8 mouse cellular contexts compared by ENCODE assay signal in the genomic region with DNA sequence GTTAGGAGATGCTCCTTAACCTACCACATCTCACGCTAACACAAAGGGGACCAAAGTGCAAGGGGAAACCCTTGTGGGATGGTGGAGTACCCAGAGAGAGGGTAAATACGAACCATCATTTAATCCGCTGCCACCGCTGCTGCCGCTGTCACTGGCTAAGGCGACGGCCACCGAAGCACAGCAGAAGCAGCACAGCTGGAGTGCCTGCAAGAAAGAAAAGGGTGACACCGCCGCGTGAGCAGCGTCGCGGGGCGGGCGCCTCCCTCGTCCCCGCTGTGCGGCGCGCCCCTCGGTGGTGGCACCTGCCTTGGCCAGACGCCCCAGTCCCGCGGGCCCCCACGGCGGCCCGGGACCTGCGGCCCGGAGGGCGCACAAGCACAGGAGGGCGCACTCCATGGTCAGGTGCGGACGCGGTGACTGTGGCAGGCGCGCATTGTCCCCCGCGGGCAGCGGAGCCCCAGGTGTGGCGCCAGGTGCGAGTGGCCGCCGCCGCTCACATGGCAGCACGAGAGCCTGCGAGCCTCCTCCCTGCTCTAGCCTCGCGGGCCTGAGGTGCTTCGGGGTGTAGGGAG. TPM values are rescaled to one million over a fixed set of nuclear protein-coding genes. Genes with fewer than 3 reads are reported as not detected.
A peak's percentile ranks its signal among the peaks of the same experiment; 100 is the strongest.
DNase-seq lines count a peak whose midpoint lies in the region; ATAC-seq and TF ChIP-seq lines count a peak whose summit lies in the region.

No protein-coding gene starts in this region.

- H3K36me3 ChIP-seq in kidney, postnatal 0 days (ENCODE audit: insufficient read depth, low read length): no peaks in the 10 kb centered on the region
- no peaks in the 10 kb centered on the region for H3K36me3 ChIP-seq in kidney, adult 2 months (ENCODE audit: control insufficient read depth, insufficient read depth, low read length)
- no peaks in the 10 kb centered on the region for H3K36me3 ChIP-seq in embryonic facial prominence, embryonic 12.5 days
- no peaks in the 10 kb centered on the region for H3K36me3 ChIP-seq in hindbrain, embryonic 12.5 days
- no peaks in the 10 kb centered on the region for H3K36me3 ChIP-seq in midbrain, postnatal 0 days (ENCODE audit: insufficient read depth, low read length)

- peak overlapping the region; percentile 89 for H3K4me2 ChIP-seq in kidney, postnatal 0 days (ENCODE audit: low read length)
- peak overlapping the region; percentile 100 for H3K4me2 ChIP-seq in embryonic facial prominence, embryonic 12.5 days (replicated peaks)
- peak overlapping the region; percentile 100 for H3K4me2 ChIP-seq in hindbrain, embryonic 12.5 days (replicated peaks)
- H3K4me2 ChIP-seq in midbrain, postnatal 0 days (ENCODE audit: low read depth, low read length, poor library complexity, severe bottlenecking): peak overlapping the region; percentile 97

- TF ChIP-seq CTCF in kidney, postnatal 0 days (IDR thresholded peaks at IDR 0.05; ENCODE audit: low read depth): no peak
- TF ChIP-seq CTCF in kidney, adult 2 months (conservative IDR thresholded peaks at IDR 0.05; ENCODE audit: insufficient read depth, insufficient read length, low read depth, low read length): no peak
- TF ChIP-seq CTCF in midbrain, postnatal 0 days (IDR thresholded peaks at IDR 0.05): no peak

- peak; percentile 36; the same call in 1 of the 2 replicates for ATAC-seq in kidney, postnatal 0 days (replicated peaks; ENCODE audit: low FRiP score, low read depth)
- ATAC-seq in embryonic facial prominence, embryonic 12.5 days (ENCODE audit: insufficient number of reproducible peaks, insufficient read depth, low FRiP score, low TSS enrichment): peak; percentile 13; the same call in 1 of the 2 replicates
- ATAC-seq in hindbrain, embryonic 12.5 days (ENCODE audit: low FRiP score): peak; percentile 70
- ATAC-seq in midbrain, postnatal 0 days (ENCODE audit: low FRiP score): peak; percentile 65

- H3K4me1 ChIP-seq in kidney, postnatal 0 days (replicated peaks; ENCODE audit: insufficient read depth, low read length): no peaks in the 10 kb centered on the region; the same call in 1 of the 2 replicates
- H3K4me1 ChIP-seq in kidney, adult 2 months (ENCODE audit: control insufficient read depth, insufficient read depth, low read length): no peaks in the 10 kb centered on the region
- H3K4me1 ChIP-seq in embryonic facial prominence, embryonic 12.5 days: peaks cover 13% of the 10 kb centered on the region
- H3K4me1 ChIP-seq in hindbrain, embryonic 12.5 days: peaks cover 9% of the 10 kb centered on the region; the same call in 1 of the 2 replicates
- no peaks in the 10 kb centered on the region for H3K4me1 ChIP-seq in midbrain, postnatal 0 days (ENCODE audit: insufficient read depth, low read length)

- DNase-seq in kidney, postnatal 0 days (ENCODE audit: low spot score): peak; percentile 29
- DNase-seq in kidney, adult 2 months: no peak
- peak; percentile 13 for DNase-seq in midbrain, postnatal 0 days (ENCODE audit: low spot score)
- no peak for DNase-seq in cerebellum, adult 11-12 months
- DNase-seq in ovary, postnatal 36 days (ENCODE audit: low spot score): no peak
- DNase-seq in left cerebral cortex, adult 11 months (ENCODE audit: low spot score): no peak

- H3K9ac ChIP-seq in kidney, postnatal 0 days (ENCODE audit: low read depth, low read length): 0 out of 2 replicates have a peak overlapping the region, but pooled peaks have one; percentile 42
- peak overlapping the region; percentile 53 for H3K9ac ChIP-seq in embryonic facial prominence, embryonic 12.5 days
- peak overlapping the region; percentile 75 for H3K9ac ChIP-seq in hindbrain, embryonic 12.5 days
- peak overlapping the region; percentile 78 for H3K9ac ChIP-seq in midbrain, postnatal 0 days (replicated peaks; ENCODE audit: low read length, poor library complexity, severe bottlenecking)

- H3K4me3 ChIP-seq in kidney, postnatal 0 days (replicated peaks; ENCODE audit: low read depth, low read length): peak overlapping the region; percentile 43
- no peak overlapping the region for H3K4me3 ChIP-seq in kidney, adult 2 months (ENCODE audit: insufficient read depth, low read depth, low read length)
- peak overlapping the region; percentile 57 for H3K4me3 ChIP-seq in embryonic facial prominence, embryonic 12.5 days
- H3K4me3 ChIP-seq in hindbrain, embryonic 12.5 days: peak overlapping the region; percentile 65
- H3K4me3 ChIP-seq in midbrain, postnatal 0 days (ENCODE audit: low read depth, low read length): peak overlapping the region; percentile 68

- under 1% methylated on average over 43 of the region's 50 CpGs for WGBS in kidney, postnatal 0 days
- WGBS in kidney, adult 2 months: 2% methylated on average over 49 of the region's 50 CpGs
- under 1% methylated on average over 50 of the region's 50 CpGs for WGBS in embryonic facial prominence, embryonic 12.5 days
- WGBS in hindbrain, embryonic 12.5 days: under 1% methylated on average over 41 of the region's 50 CpGs
- WGBS in midbrain, postnatal 0 days: under 1% methylated on average over 45 of the region's 50 CpGs

- H3K27ac ChIP-seq in kidney, postnatal 0 days: no peak overlapping the region
- no peak overlapping the region for H3K27ac ChIP-seq in kidney, adult 2 months (ENCODE audit: insufficient read depth, low read depth, low read length)
- peak overlapping the region; percentile 48; the same call in 1 of the 2 replicates for H3K27ac ChIP-seq in embryonic facial prominence, embryonic 12.5 days
- peak overlapping the region; percentile 68 for H3K27ac ChIP-seq in hindbrain, embryonic 12.5 days
- peak overlapping the region; percentile 72 for H3K27ac ChIP-seq in midbrain, postnatal 0 days (ENCODE audit: low read depth, low read length)

- no peak for TF ChIP-seq POLR2A in kidney, adult 2 months (IDR thresholded peaks at IDR 0.05; ENCODE audit: low read depth, low read length)

- H3K27me3 ChIP-seq in kidney, postnatal 0 days (ENCODE audit: insufficient read depth, low read length): peaks cover 28% of the 10 kb centered on the region
- H3K27me3 ChIP-seq in kidney, adult 2 months (replicated peaks; ENCODE audit: control insufficient read depth, insufficient read depth, low read length): 0 out of 2 replicates have a peak, but pooled peaks cover 2% of the 10 kb centered on the region
- H3K27me3 ChIP-seq in embryonic facial prominence, embryonic 12.5 days: peaks cover 38% of the 10 kb centered on the region
- peaks cover 42% of the 10 kb centered on the region for H3K27me3 ChIP-seq in hindbrain, embryonic 12.5 days
- no peaks in the 10 kb centered on the region for H3K27me3 ChIP-seq in midbrain, postnatal 0 days (ENCODE audit: insufficient read depth, low read length)

- no peaks in the 10 kb centered on the region for H3K9me3 ChIP-seq in kidney, postnatal 0 days (replicated peaks; ENCODE audit: low read length)
- H3K9me3 ChIP-seq in embryonic facial prominence, embryonic 12.5 days: no peaks in the 10 kb centered on the region
- H3K9me3 ChIP-seq in hindbrain, embryonic 12.5 days (replicated peaks): no peaks in the 10 kb centered on the region
- H3K9me3 ChIP-seq in midbrain, postnatal 0 days (ENCODE audit: low read length): no peaks in the 10 kb centered on the region

RNA-seq across cellular contexts. Expression of a gene that starts 0.4 kb away (rescaled TPM):
- 1.6 and 2.0 TPM in 2 replicates for polyA plus RNA-seq in kidney, postnatal 0 days (2015; fragmentation: Nextera tagmentation; extraction: Ambion mirVana)
- not detected in 2 replicates for polyA plus RNA-seq in kidney, adult 2 months (2012; rRNA removed)
- polyA plus RNA-seq in embryonic facial prominence, embryonic 12.5 days (2016; fragmentation: Nextera tagmentation; extraction: Ambion mirVana): 7.1 and 7.2 TPM in 2 replicates
- 2.1 and 2.8 TPM in 2 replicates for polyA plus RNA-seq in hindbrain, embryonic 12.5 days (2016; fragmentation: Nextera tagmentation; extraction: Ambion mirVana)
- total RNA-seq in midbrain, postnatal 0 days (2014; rRNA removed): 4.9 and 5.9 TPM in 2 replicates
- polyA plus RNA-seq in midbrain, postnatal 0 days (2015; fragmentation: Nextera tagmentation; extraction: Ambion mirVana): 3.0 and 3.2 TPM in 2 replicates

Comparison
In these comparisons a context has a peak if more than half of its experiments do, and no peak if none do; other contexts are left out.
1. DNase-seq: peak in kidney, postnatal 0 days (single experiment) and midbrain, postnatal 0 days (single experiment); none in kidney, adult 2 months (single experiment), cerebellum, adult 11-12 months (single experiment), ovary, postnatal 36 days (single experiment) and left cerebral cortex, adult 11 months (single experiment).
2. ATAC-seq: peak in every context shown above with its lines; median percentile 70 in hindbrain, embryonic 12.5 days; 65 in midbrain, postnatal 0 days; 36 in kidney, postnatal 0 days; 13 in embryonic facial prominence, embryonic 12.5 days.
3. H3K27ac ChIP-seq: peak in embryonic facial prominence, embryonic 12.5 days (single experiment), hindbrain, embryonic 12.5 days (single experiment) and midbrain, postnatal 0 days (single experiment); none in kidney, postnatal 0 days (single experiment) and kidney, adult 2 months (single experiment).
4. Peak in every context shown above with its lines, with median percentiles within 50 percentile points of each other: H3K4me2 ChIP-seq and H3K9ac ChIP-seq.